Mouse (Mus musculus) retina, postnatal 7 days (tissue): ENCODE data around the gene Traip.

ENCODE experiments used
- DNase-seq: peaks from one replicate; pipeline ENCODE4 v3.0.0-alpha.2; 2012; ENCODE audit warnings: low read depth, low spot score

The Traip gene

GRCm38 (mm10) chr9:107971690-107972541 lies 22.0 kb downstream of the Traip start:
- DNase-seq, result no peak

DNA sequence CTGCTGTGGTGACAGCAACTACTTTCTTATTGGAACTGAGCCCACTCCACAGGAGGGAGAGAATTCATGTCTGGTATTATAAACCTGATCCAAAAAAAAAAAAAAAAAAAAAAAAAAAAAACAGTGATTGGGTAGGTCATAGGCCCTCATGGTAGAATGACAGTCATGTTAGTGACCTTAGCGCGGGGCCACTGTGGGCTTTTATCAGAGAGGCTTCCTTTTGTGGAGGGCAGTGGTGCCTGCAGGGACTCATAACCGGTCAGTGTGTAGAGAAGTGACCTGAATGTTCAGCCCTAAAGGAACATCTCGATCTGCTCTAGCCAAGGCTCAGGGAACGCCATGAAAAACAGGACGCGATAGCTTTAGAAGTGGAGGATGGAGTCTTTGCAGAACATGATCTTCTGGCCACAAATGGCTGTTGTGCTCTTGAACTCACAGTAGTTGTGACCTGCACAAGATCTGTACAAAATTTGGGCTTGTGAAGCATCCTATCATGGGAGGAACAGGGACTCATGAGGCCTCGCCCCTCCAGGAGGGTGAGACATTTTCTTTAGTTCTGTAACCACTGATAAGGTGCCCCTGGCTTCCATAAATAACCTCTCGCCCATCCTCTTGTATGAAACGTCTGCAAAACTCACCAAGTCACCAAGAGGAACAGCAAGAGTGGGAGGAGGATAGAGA lies 24.7 kb downstream of the Traip start:
- DNase-seq, result no peak

DNA sequence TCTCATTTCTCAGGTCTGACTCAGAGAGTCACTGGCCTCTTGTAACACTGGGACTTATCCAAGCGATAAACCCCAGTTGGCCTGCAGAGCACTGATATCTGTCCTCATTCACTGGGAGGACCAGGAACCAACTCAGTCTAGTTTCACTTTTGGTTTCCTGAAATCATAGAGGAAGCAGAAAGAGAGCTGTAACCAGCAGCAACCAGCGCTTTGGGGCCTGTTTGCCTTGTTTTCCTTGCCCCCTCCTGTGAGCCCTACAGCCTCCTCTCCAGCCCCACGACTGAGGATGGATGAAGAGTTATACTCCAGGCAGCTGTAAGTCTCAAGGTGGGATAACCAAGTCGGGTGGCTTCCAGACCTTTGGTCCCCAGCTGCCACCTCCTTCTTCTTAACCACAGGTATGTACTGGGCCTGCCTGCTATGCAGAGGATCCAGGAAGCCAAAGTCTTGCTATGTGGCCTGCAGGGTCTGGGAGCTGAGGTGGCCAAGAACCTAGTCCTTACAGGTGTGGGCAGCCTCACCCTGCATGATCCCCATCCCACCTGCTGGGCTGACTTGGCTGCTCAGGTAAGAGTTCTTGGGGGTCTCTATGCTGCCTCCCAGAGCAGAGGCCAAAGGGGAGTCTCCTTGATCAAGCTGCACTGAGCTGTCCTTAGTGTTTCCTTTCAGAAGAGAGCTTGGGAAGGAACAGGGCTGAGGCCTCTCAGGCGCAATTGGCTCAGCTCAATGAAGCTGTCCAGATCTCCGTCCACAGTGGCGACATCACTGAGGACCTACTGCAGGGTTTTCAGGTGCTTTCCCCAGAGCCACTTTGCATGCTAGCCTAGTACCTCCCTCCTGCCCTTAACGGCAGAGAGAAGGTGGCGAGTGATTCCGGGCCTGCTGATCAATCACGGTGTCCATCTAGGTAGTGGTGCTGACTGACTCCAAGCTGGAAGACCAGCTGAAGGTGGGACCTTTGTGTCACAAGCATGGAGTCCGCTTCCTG lies 25.8 kb downstream of the Traip start, which contains the start of gene Uba7:
TSS of gene Uba7 (plus strand) at position 107 of the 988 bp plus-strand sequence.
- DNase-seq, result no peak

DNA sequence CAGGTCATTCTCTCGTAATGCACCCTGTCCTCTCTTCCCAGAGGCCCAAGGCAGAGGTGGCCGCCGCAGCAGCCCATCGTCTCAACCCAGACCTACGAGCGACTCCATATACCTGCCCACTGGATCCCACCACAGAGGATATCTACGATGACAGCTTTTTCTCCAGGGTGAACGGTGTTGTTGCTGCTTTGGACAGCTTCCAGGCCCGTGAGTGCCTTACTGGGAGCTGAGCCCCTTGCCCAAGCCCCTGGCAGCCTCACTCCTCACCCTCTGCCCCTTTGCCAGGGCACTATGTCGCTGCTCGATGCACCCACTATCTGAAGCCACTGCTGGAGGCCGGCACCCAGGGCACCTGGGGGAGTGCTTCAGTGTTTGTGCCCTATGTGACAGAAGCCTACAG lies 28.9 kb downstream of the Traip start:
- DNase-seq, result no peak

GRCm38 (mm10) chr9:107981684-107982605 lies 32.0 kb downstream of the Traip start:
- no peak for DNase-seq

- DNase-seq, result no peak
Observed at GRCm38 (mm10) chr9:107982681-107983346, 32.9 kb downstream of the Traip start, which contains the start of gene Gm20661. Gene Gm20661, plus strand, starts transcription at chr9:107983058.

DNA sequence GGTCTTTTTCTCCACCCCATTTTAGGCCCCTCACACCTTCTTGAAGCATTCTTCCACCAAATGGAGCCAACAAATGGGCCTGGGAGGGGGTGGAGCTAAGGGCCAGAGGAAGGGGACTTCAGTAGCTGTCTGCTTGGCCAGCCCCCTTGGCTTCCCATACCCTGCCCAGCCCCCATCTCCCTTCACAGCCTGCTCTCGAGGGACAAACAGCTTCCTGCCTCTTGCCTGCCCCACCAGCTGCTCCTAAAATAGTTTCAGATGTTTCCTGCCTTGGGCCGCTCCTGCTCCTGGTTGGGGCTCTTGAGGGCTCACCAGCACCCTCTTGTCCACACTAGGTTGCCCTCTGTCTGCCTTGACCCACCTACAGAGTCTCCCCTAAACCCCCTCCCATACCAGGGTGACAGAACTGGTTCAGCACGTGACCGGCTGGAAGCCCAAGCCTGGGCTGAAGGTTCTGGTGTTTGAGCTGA lies 33.5 kb downstream of the Traip start:
- DNase-seq, result no peak

DNA sequence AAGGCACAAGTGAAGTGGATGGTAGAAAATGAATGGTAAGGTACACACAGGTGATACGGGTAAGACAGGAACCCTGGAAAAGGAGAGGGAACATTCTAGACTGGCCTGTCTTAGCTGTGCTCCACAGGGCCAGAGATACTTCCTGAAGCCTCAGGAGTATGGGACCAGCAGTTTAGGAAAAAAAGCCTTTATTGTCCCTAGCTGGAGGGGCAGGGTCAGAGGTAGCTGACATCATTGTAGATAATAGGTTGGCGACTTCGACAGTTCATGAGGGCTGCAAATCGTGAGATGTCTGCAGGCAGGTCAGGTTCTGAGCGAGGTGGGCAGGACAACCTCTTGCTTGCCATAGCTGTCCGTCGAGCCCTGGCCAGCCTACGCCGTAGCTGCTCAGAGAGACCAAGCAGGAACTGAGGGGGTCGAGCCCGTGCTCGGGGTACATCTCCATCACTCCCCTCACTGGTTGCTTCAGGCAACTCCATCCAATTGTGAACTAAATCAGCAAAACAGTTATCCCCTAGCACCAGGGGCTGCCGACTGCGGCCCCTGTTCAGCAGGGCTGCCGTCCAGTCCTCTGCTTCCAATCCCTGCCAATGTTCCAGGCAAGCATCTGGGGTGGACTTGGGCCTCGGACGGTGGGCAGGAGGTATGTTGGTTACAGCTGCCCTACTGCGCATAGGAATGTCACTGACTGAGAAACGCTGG lies 34.3 kb downstream of the Traip start:
- no peak for DNase-seq

- DNase-seq, result no peak
Observed at GRCm38 (mm10) chr9:107984754-107985055, 34.8 kb downstream of the Traip start.

- no peak for DNase-seq
Observed at GRCm38 (mm10) chr9:107985131-107986119, 35.5 kb downstream of the Traip start, which contains the start of gene Inka1. Gene Inka1, minus strand, starts transcription at chr9:107985879.

DNA sequence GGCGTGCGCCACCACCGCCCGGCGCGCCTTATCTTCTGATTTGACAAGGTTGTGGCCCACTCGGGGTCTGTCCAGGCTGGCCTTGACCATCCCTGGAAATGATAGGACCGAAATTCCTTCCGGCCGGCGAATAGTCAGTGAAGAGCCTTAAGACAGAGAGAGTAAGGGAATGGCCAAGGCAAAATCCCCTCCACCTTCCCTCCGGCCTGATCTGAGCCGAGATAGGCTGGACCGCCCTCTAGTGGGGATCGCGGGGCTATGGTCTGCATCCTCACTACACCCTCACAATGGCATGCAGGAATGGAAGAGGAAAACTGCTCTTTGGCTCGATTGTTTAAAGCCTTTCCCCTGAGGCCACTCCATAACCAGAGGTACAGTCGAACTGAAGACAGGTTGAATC lies 36.4 kb downstream of the Traip start:
- no peak for DNase-seq

DNA sequence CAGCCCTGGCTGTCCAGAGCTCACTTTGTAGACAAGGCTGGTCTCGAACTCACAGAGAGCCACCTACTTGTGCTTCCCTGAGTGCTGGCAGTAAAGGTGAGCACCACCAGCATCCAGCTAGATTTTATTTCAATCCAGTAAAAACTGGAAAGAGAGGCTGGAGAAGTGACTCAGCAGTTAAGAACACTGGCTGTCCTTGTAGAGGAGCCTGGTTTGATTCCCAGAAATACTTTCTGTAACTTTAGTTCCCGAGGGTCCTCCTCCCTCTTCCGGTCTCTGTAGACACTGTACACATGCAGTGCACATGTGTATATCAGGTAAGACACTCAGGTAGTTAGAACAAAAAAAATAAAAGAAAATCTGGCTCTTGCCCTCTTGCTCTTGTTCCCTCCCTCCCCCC lies 38.0 kb downstream of the Traip start:
- no peak for DNase-seq

GRCm38 (mm10) chr9:107992197-107992596 lies 42.3 kb downstream of the Traip start, which contains the start of gene Cdhr4:
Gene Cdhr4, plus strand, starts transcription at chr9:107992497.
- DNase-seq, result no peak

- no peak for DNase-seq
Observed at GRCm38 (mm10) chr9:107993013-107993412, 43.1 kb downstream of the Traip start.

DNA sequence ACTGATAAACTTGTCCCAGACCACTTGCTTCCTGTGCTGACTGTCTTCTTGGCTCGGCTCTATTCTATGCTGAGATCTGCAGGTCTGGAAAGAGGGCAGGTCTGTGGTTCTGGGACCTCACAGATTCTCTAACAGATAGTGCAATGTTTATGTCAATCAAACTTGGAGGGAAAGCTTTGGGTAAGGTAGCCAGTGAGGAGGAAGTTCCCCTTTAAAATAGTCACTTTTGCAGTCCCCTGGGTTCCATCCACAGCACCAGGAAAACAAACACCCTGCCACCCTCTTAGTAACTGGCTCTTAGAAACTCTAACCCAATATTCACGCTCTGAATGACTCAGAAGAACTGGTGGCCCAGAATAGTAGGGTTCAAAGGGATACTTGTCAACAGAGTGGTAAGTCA lies 44.5 kb downstream of the Traip start:
- DNase-seq, result no peak

GRCm38 (mm10) chr9:107995513-107995912 lies 45.6 kb downstream of the Traip start:
- no peak for DNase-seq

GRCm38 (mm10) chr9:107996049-107996448 lies 46.1 kb downstream of the Traip start, which contains the start of gene Gm20662:
Gene Gm20662, plus strand, starts transcription at chr9:107996349.
- no peak for DNase-seq
